Comparison of ENCODE assay signal across 10 mouse cellular contexts in genomic region chr8:119447781-119448170, GRCm38 (mm10). TPM values are rescaled to one million over a fixed set of nuclear protein-coding genes. Genes with fewer than 3 reads are reported as not detected.
DNase-seq lines count a peak whose midpoint lies in the region; ATAC-seq and TF ChIP-seq lines count a peak whose summit lies in the region.
"Had no signal": no experiment of that assay in that cellular context is flagged by ENCODE, and none has a peak within 500 bp of the region (broad histone marks: within the 10 kb centered on the region; RNA-seq: fewer than 3 reads in every experiment).

No protein-coding gene starts in this region.

- peak overlapping the region; percentile 74 for H3K4me3 ChIP-seq in heart, embryonic 10.5 days
- H3K4me3 ChIP-seq in ES-Bruce4 (ENCODE audit: low read depth, low read length) = peak overlapping the region; percentile 63
- peak overlapping the region; percentile 75 for H3K4me3 ChIP-seq in hindbrain, embryonic 10.5 days
- H3K4me3 ChIP-seq in midbrain, embryonic 10.5 days = peak overlapping the region; percentile 82
- H3K4me3 ChIP-seq: myocyte had no signal

- DNase-seq in heart, embryonic 10.5 days (ENCODE audit: low spot score) = no peak
- DNase-seq in heart, postnatal 25 days (ENCODE audit: low spot score) = no peak
- no peak for DNase-seq in hindbrain, embryonic 10.5 days (ENCODE audit: low spot score)
- peak; percentile 40 for DNase-seq in midbrain, embryonic 10.5 days (ENCODE audit: low spot score)
- no peak for DNase-seq in adrenal gland, adult 8-10 months
- no peak for DNase-seq in thymus, adult 18-20 months

- H3K9ac ChIP-seq in ES-Bruce4 (ENCODE audit: low read depth, poor library complexity, severe bottlenecking) = peak overlapping the region; percentile 94
- H3K9ac ChIP-seq: liver, embryonic 14.5 days had no signal

- no peak overlapping the region for H3K27ac ChIP-seq in heart, embryonic 10.5 days
- no peak overlapping the region for H3K27ac ChIP-seq in ES-Bruce4 (ENCODE audit: insufficient read depth, low read length)
- peak overlapping the region; percentile 92 for H3K27ac ChIP-seq in hindbrain, embryonic 10.5 days
- peak overlapping the region; percentile 92 for H3K27ac ChIP-seq in midbrain, embryonic 10.5 days (replicated peaks)
- H3K27ac ChIP-seq: liver, embryonic 14.5 days had no signal

- H3K4me1 ChIP-seq in heart, embryonic 10.5 days = peaks cover 18% of the 10 kb centered on the region
- H3K4me1 ChIP-seq in ES-Bruce4 (ENCODE audit: control insufficient read depth, insufficient read depth, low read length) = no peaks in the 10 kb centered on the region
- H3K4me1 ChIP-seq in hindbrain, embryonic 10.5 days (replicated peaks) = peaks cover 24% of the 10 kb centered on the region
- peaks cover 31% of the 10 kb centered on the region for H3K4me1 ChIP-seq in midbrain, embryonic 10.5 days

- ATAC-seq in frontal cortex, adult (ENCODE audit: low TSS enrichment) = no peak

- no peaks in the 10 kb centered on the region for H3K36me3 ChIP-seq in heart, embryonic 10.5 days
- no peaks in the 10 kb centered on the region for H3K36me3 ChIP-seq in ES-Bruce4 (ENCODE audit: control insufficient read depth, insufficient read depth, low read length, poor library complexity, severe bottlenecking)
- H3K36me3 ChIP-seq in hindbrain, embryonic 10.5 days = no peaks in the 10 kb centered on the region
- H3K36me3 ChIP-seq in midbrain, embryonic 10.5 days = peaks cover 7% of the 10 kb centered on the region

- no peaks in the 10 kb centered on the region for H3K9me3 ChIP-seq in heart, embryonic 10.5 days
- H3K9me3 ChIP-seq in ES-Bruce4 (replicated peaks; ENCODE audit: control insufficient read depth, insufficient read depth, low read length, poor library complexity, severe bottlenecking) = no peaks in the 10 kb centered on the region
- no peaks in the 10 kb centered on the region for H3K9me3 ChIP-seq in hindbrain, embryonic 10.5 days
- no peaks in the 10 kb centered on the region for H3K9me3 ChIP-seq in midbrain, embryonic 10.5 days (replicated peaks)

- intact Hi-C loops in heart, postnatal 25 days (cut with DNase I) = loop anchor here (5.0 kb wide), 1 partner anchor 230 kb away; no protein-coding TSS in a partner anchor

- H3K27me3 ChIP-seq in heart, embryonic 10.5 days (ENCODE audit: insufficient read depth, poor library complexity, severe bottlenecking) = peaks cover 89% of the 10 kb centered on the region
- H3K27me3 ChIP-seq in ES-Bruce4 (ENCODE audit: control insufficient read depth, insufficient read depth, low read length, poor library complexity, severe bottlenecking) = peaks cover 8% of the 10 kb centered on the region
- peaks cover 61% of the 10 kb centered on the region for H3K27me3 ChIP-seq in hindbrain, embryonic 10.5 days (ENCODE audit: insufficient read depth, poor library complexity, severe bottlenecking)
- H3K27me3 ChIP-seq in midbrain, embryonic 10.5 days (ENCODE audit: low read depth, poor library complexity, severe bottlenecking) = peaks cover 61% of the 10 kb centered on the region

- 2% methylated on average over 17 of the region's 17 CpGs for WGBS in heart, embryonic 10.5 days
- 2% methylated on average over 17 of the region's 17 CpGs for WGBS in hindbrain, embryonic 10.5 days
- WGBS in midbrain, embryonic 10.5 days = 2% methylated on average over 17 of the region's 17 CpGs

- TF ChIP-seq CTCF in ES-Bruce4 (IDR thresholded peaks at IDR 0.05; ENCODE audit: low read depth, low read length) = no peak

- no peak for TF ChIP-seq EP300 in ES-Bruce4 (IDR thresholded peaks at IDR 0.05; ENCODE audit: insufficient read depth, low read depth, low read length)

- TF ChIP-seq POLR2A in ES-Bruce4 (IDR thresholded peaks at IDR 0.05; ENCODE audit: insufficient read depth, low read length) = no peak

RNA-seq across cellular contexts. Expression of gene Necab2, which starts 1.3 kb away (rescaled TPM):
- 1.9 and 3.4 TPM in 2 replicates for polyA plus RNA-seq in heart, embryonic 10.5 days (2016; fragmentation: Nextera tagmentation; extraction: Ambion mirVana)
- total RNA-seq in heart, postnatal 25 days (2021) = not detected
- polyA plus RNA-seq in ES-Bruce4 (2011; ENCODE audit: insufficient read depth, insufficient read length, low read depth, missing spikeins) = 3.8 and 4.3 TPM in 2 replicates
- polyA plus RNA-seq in hindbrain, embryonic 10.5 days (2016; fragmentation: Nextera tagmentation; extraction: Ambion mirVana) = 9.0 and 14.0 TPM in 2 replicates
- polyA plus RNA-seq in midbrain, embryonic 10.5 days (2016; fragmentation: Nextera tagmentation; extraction: Ambion mirVana) = 16.3 and 17.0 TPM in 2 replicates
- total RNA-seq in adrenal gland, adult 8-10 months (2022) = 10 to 100 TPM in 3 of 4 experiments, 1 to 10 TPM in 1; 9.9 to 13.7 (median 11.9) TPM
- polyA plus RNA-seq: myocyte had no signal

RNA-seq across cellular contexts. Expression of gene Osgin1, which starts 13.9 kb away (rescaled TPM):
- 0.20 and 2.7 TPM in 2 replicates for polyA plus RNA-seq in heart, embryonic 10.5 days (2016; fragmentation: Nextera tagmentation; extraction: Ambion mirVana)
- total RNA-seq in heart, postnatal 25 days (2021) = 1 to 10 TPM; 3.1 to 5.5 TPM
- not detected in 2 replicates for polyA plus RNA-seq in ES-Bruce4 (2011; ENCODE audit: insufficient read depth, insufficient read length, low read depth, missing spikeins)
- 0.30 and 0.36 TPM in 2 replicates for polyA plus RNA-seq in hindbrain, embryonic 10.5 days (2016; fragmentation: Nextera tagmentation; extraction: Ambion mirVana)
- 0.21 and 0.23 TPM in 2 replicates for polyA plus RNA-seq in midbrain, embryonic 10.5 days (2016; fragmentation: Nextera tagmentation; extraction: Ambion mirVana)
- 100 to 1,000 TPM in 3 of 4 experiments, 10 to 100 TPM in 1; 77.7 to 149 (median 123) TPM for total RNA-seq in adrenal gland, adult 8-10 months (2022)

RNA-seq across cellular contexts. Expression of gene Mlycd, which starts 53.1 kb away (rescaled TPM):
- 15.2 and 17.7 TPM in 2 replicates for polyA plus RNA-seq in heart, embryonic 10.5 days (2016; fragmentation: Nextera tagmentation; extraction: Ambion mirVana)
- 100 to 1,000 TPM; 109 to 111 TPM for total RNA-seq in heart, postnatal 25 days (2021)
- polyA plus RNA-seq in ES-Bruce4 (2011; ENCODE audit: insufficient read depth, insufficient read length, low read depth, missing spikeins) = 6.9 and 7.4 TPM in 2 replicates
- 11.5 and 13.5 TPM in 2 replicates for polyA plus RNA-seq in hindbrain, embryonic 10.5 days (2016; fragmentation: Nextera tagmentation; extraction: Ambion mirVana)
- polyA plus RNA-seq in midbrain, embryonic 10.5 days (2016; fragmentation: Nextera tagmentation; extraction: Ambion mirVana) = 10.9 and 11.4 TPM in 2 replicates
- 10 to 100 TPM; 46.6 to 60.5 (median 54.6) TPM for total RNA-seq in adrenal gland, adult 8-10 months (2022)

RNA-seq across cellular contexts. Expression of gene Slc38a8, which starts 53.7 kb away (rescaled TPM):
- not detected in 2 replicates for polyA plus RNA-seq in heart, embryonic 10.5 days (2016; fragmentation: Nextera tagmentation; extraction: Ambion mirVana)
- total RNA-seq in heart, postnatal 25 days (2021) = not detected
- polyA plus RNA-seq in ES-Bruce4 (2011; ENCODE audit: insufficient read depth, insufficient read length, low read depth, missing spikeins) = not detected in 2 replicates
- polyA plus RNA-seq in hindbrain, embryonic 10.5 days (2016; fragmentation: Nextera tagmentation; extraction: Ambion mirVana) = 1.4 TPM in 1 of 2 replicates, not detected in the other
- polyA plus RNA-seq in midbrain, embryonic 10.5 days (2016; fragmentation: Nextera tagmentation; extraction: Ambion mirVana) = 0.15 and 1.1 TPM in 2 replicates
- under 1 TPM in 2 of 4 experiments, not detected in 2; 0.13 to 0.17 TPM for total RNA-seq in adrenal gland, adult 8-10 months (2022)
- polyA plus RNA-seq: myocyte had no signal

Comparison
In these comparisons a context has a peak if more than half of its experiments do, and no peak if none do; other contexts are left out.
1. H3K27ac ChIP-seq: peak in hindbrain, embryonic 10.5 days (single experiment) and midbrain, embryonic 10.5 days (single experiment); none in heart, embryonic 10.5 days (single experiment) and ES-Bruce4 (single experiment).
2. Peak in every context shown above with its lines, with median percentiles within 50 percentile points of each other: H3K4me3 ChIP-seq.